Comparison of ENCODE assay signal across 14 mouse cellular contexts in the genomic region with DNA sequence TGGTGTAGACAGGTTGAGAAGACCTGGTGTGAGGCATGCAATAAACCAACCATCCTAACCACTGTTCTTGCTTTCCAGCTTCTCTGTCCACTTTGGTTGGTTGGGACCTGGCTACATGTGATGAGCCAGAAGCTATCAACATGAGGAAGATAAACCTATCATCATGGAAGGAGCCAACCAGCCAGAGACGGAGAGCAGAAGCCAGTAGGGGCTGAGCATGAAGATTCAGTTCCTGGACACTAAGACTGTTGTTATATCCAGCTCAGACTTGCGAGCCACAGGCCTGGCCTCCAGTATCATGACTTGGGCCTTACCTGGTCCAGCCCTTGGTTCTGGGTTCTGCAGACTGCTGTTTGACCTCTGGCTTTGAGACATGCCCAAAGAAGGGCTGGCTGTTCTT. TPM values are rescaled to one million over a fixed set of nuclear protein-coding genes. Genes with fewer than 3 reads are reported as not detected.
A peak's percentile ranks its signal among the peaks of the same experiment; 100 is the strongest.
DNase-seq lines count a peak whose midpoint lies in the region; ATAC-seq and TF ChIP-seq lines count a peak whose summit lies in the region.
"Had no signal": no experiment of that assay in that cellular context is flagged by ENCODE, and none has a peak within 500 bp of the region (broad histone marks: within the 10 kb centered on the region; RNA-seq: fewer than 3 reads in every experiment).

No protein-coding gene starts in this region.

- peak overlapping the region; percentile 89 for H3K4me2 ChIP-seq in kidney, embryonic 15.5 days

- peaks cover 91% of the 10 kb centered on the region for H3K4me1 ChIP-seq in kidney, embryonic 15.5 days
- H3K4me1 ChIP-seq in embryonic fibroblast, embryonic 13.5 days (ENCODE audit: control insufficient read depth, insufficient read depth, low read length): peaks cover 14% of the 10 kb centered on the region
- H3K4me1 ChIP-seq in forebrain, embryonic 10.5 days: peaks cover 49% of the 10 kb centered on the region

- ATAC-seq in kidney, embryonic 15.5 days (replicated peaks; ENCODE audit: low FRiP score): no peak
- ATAC-seq: activated CD4-positive, CD25-positive, alpha-beta regulatory T cell, adult 4 months had no signal

- H3K79me3 ChIP-seq in C2C12 (ENCODE audit: low read depth): peaks cover 46% of the 10 kb centered on the region

- intact Hi-C loops in gastrocnemius, adult 2 months (cut with DNase I): no loop called here
- intact Hi-C loops in gastrocnemius, postnatal 14 days (cut with DNase I; ENCODE audit: low total_unique reads): no loop called here

- peak overlapping the region; percentile 97 for H3K27ac ChIP-seq in gastrocnemius, adult 2 months
- H3K27ac ChIP-seq in kidney, embryonic 15.5 days: no peak overlapping the region
- peak overlapping the region; percentile 1; the same call in 1 of the 2 replicates for H3K27ac ChIP-seq in embryonic fibroblast, embryonic 13.5 days (ENCODE audit: insufficient read depth, low read length)
- no peak overlapping the region for H3K27ac ChIP-seq in forebrain, embryonic 10.5 days
- H3K27ac ChIP-seq: left cerebral cortex, adult 2 months had no signal

- TF ChIP-seq POLR2A in embryonic fibroblast, embryonic 13.5 days (IDR thresholded peaks at IDR 0.05; ENCODE audit: low read depth, low read length): 0 out of 2 replicates have a peak, but pooled peaks have one; percentile 17

- no peak for DNase-seq in gastrocnemius, adult 2 months
- DNase-seq in gastrocnemius, postnatal 14 days: no peak
- DNase-seq in kidney, adult 18-20 months: no peak
- no peak for DNase-seq in forebrain, embryonic 10.5 days (ENCODE audit: extremely low spot score, low spot score)
- no peak for DNase-seq in ovary, postnatal 36 days (ENCODE audit: low spot score)
- DNase-seq: cerebellum, adult 8-10 months; embryo, embryonic 11 days; thymus, postnatal 25 days had no signal

- no peaks in the 10 kb centered on the region for H3K27me3 ChIP-seq in kidney, embryonic 15.5 days
- H3K27me3 ChIP-seq in C2C12 (ENCODE audit: control insufficient read depth, insufficient read depth, insufficient read length): no peaks in the 10 kb centered on the region
- H3K27me3 ChIP-seq in forebrain, embryonic 10.5 days (ENCODE audit: poor library complexity, severe bottlenecking): peaks cover 77% of the 10 kb centered on the region

- no peak overlapping the region for H3K9ac ChIP-seq in kidney, embryonic 15.5 days

- WGBS in kidney, embryonic 15.5 days: 93% methylated on average over 2 of the region's 2 CpGs
- 91% methylated on average over 2 of the region's 2 CpGs for WGBS in forebrain, embryonic 10.5 days

- no peaks in the 10 kb centered on the region for H3K9me3 ChIP-seq in kidney, embryonic 15.5 days (replicated peaks)
- H3K9me3 ChIP-seq in forebrain, embryonic 10.5 days: no peaks in the 10 kb centered on the region

- H3K79me2 ChIP-seq in C2C12 (ENCODE audit: control insufficient read depth, insufficient read depth): peaks cover 68% of the 10 kb centered on the region

- TF ChIP-seq CTCF in gastrocnemius, adult 2 months (IDR thresholded peaks at IDR 0.05): no peak
- no peak for TF ChIP-seq CTCF in C2C12 (IDR thresholded peaks at IDR 0.05; ENCODE audit: control insufficient read depth, insufficient read depth, insufficient read length)
- no peak for TF ChIP-seq CTCF in embryonic fibroblast, embryonic 13.5 days (IDR thresholded peaks at IDR 0.05; ENCODE audit: borderline replicate concordance, insufficient read depth, low read length)

- peaks cover 25% of the 10 kb centered on the region for H3K36me3 ChIP-seq in kidney, embryonic 15.5 days
- peaks cover 40% of the 10 kb centered on the region for H3K36me3 ChIP-seq in C2C12 (ENCODE audit: control insufficient read depth, insufficient read depth)
- H3K36me3 ChIP-seq in forebrain, embryonic 10.5 days (replicated peaks): peaks cover 15% of the 10 kb centered on the region

- H3K4me3 ChIP-seq in gastrocnemius, adult 2 months: peak overlapping the region; percentile 96
- peak overlapping the region; percentile 79; the same call in 1 of the 2 replicates for H3K4me3 ChIP-seq in kidney, embryonic 15.5 days (replicated peaks)
- H3K4me3 ChIP-seq in C2C12 (ENCODE audit: insufficient read depth, poor library complexity, severe bottlenecking): peak overlapping the region; percentile 95
- H3K4me3 ChIP-seq in embryonic fibroblast, embryonic 13.5 days (ENCODE audit: insufficient read depth, low read length): peak overlapping the region; percentile 95
- H3K4me3 ChIP-seq in forebrain, embryonic 10.5 days: no peak overlapping the region
- H3K4me3 ChIP-seq: left cerebral cortex, adult 2 months had no signal

- H3ac ChIP-seq in C2C12 (ENCODE audit: control insufficient read depth, insufficient read length, low read depth): peak overlapping the region; percentile 16

TF ChIP-seq in C2C12, 6 proteins besides CTCF, POLR2A, EP300 and RAD21:
- TF ChIP-seq USF1 (IDR thresholded peaks at IDR 0.05; ENCODE audit: low read depth) (no peak), MAX (IDR thresholded peaks at IDR 0.05) (no peak), FOSL1 (IDR thresholded peaks at IDR 0.05; ENCODE audit: insufficient read depth, low read length, poor library complexity, severe bottlenecking) (no peak), CEBPB (IDR thresholded peaks at IDR 0.05; ENCODE audit: low read depth) (no peak), MYOG (IDR thresholded peaks at IDR 0.05; ENCODE audit: control insufficient read depth, extremely low read depth, insufficient read length) (no peak), MYOD1 (IDR thresholded peaks at IDR 0.05; ENCODE audit: control insufficient read depth, insufficient read length, low read depth) (no peak)
TF ChIP-seq in C2C12: peak in this region for 0.

RNA-seq across cellular contexts. Expression of a gene that starts 2.5 kb away (rescaled TPM):
- 100 to 1,000 TPM in 1 of 2 experiments, 10 to 100 TPM in 1; 78.0 to 140 TPM for total RNA-seq in gastrocnemius, adult 2 months (2021)
- 10 to 100 TPM; 25.4 to 39.5 TPM for total RNA-seq in gastrocnemius, postnatal 14 days (2021)
- polyA plus RNA-seq in kidney, embryonic 15.5 days (2015; fragmentation: Nextera tagmentation; extraction: Ambion mirVana): 79.5 and 86.2 TPM in 2 replicates
- 318 TPM for polyA plus RNA-seq in C2C12 (2012; fragmentation: generic; extraction: Trizol)
- 147 and 179 TPM in 2 replicates for polyA plus RNA-seq in embryonic fibroblast, embryonic 13.5 days (2011; ENCODE audit: insufficient read length, low read depth, missing spikeins)
- polyA plus RNA-seq in forebrain, embryonic 10.5 days (2016; fragmentation: Nextera tagmentation; extraction: Ambion mirVana): 20.2 and 21.4 TPM in 2 replicates

RNA-seq across cellular contexts. Expression of a gene that starts 10.8 kb away (rescaled TPM):
- total RNA-seq in gastrocnemius, adult 2 months (2021): 100 to 1,000 TPM; 184 to 604 TPM
- 100 to 1,000 TPM; 204 to 373 TPM for total RNA-seq in gastrocnemius, postnatal 14 days (2021)
- 36.1 and 56.2 TPM in 2 replicates for polyA plus RNA-seq in kidney, embryonic 15.5 days (2015; fragmentation: Nextera tagmentation; extraction: Ambion mirVana)
- polyA plus RNA-seq in C2C12 (2012; fragmentation: generic; extraction: Trizol): 44.6 TPM
- 1.1 and 1.5 TPM in 2 replicates for polyA plus RNA-seq in embryonic fibroblast, embryonic 13.5 days (2011; ENCODE audit: insufficient read length, low read depth, missing spikeins)
- 0.55 and 1.3 TPM in 2 replicates for polyA plus RNA-seq in forebrain, embryonic 10.5 days (2016; fragmentation: Nextera tagmentation; extraction: Ambion mirVana)
- polyA plus RNA-seq: activated CD4-positive, CD25-positive, alpha-beta regulatory T cell, adult 4 months; liver, adult 2 months had no signal

RNA-seq across cellular contexts. Expression of a gene that starts 48.5 kb away (rescaled TPM):
- 10 to 100 TPM; 18.9 to 25.0 TPM for total RNA-seq in gastrocnemius, adult 2 months (2021)
- 10 to 100 TPM; 40.6 to 53.4 TPM for total RNA-seq in gastrocnemius, postnatal 14 days (2021)
- 119 and 137 TPM in 2 replicates for polyA plus RNA-seq in kidney, embryonic 15.5 days (2015; fragmentation: Nextera tagmentation; extraction: Ambion mirVana)
- 427 TPM for polyA plus RNA-seq in C2C12 (2012; fragmentation: generic; extraction: Trizol)
- 453 and 629 TPM in 2 replicates for polyA plus RNA-seq in embryonic fibroblast, embryonic 13.5 days (2011; ENCODE audit: insufficient read length, low read depth, missing spikeins)
- 41.9 and 42.0 TPM in 2 replicates for polyA plus RNA-seq in forebrain, embryonic 10.5 days (2016; fragmentation: Nextera tagmentation; extraction: Ambion mirVana)

RNA-seq across cellular contexts. Expression of a gene that starts 50.0 kb away (rescaled TPM):
- not detected for total RNA-seq in gastrocnemius, adult 2 months (2021)
- total RNA-seq in gastrocnemius, postnatal 14 days (2021): under 1 TPM; 0.16 to 0.22 TPM
- 21.7 and 22.1 TPM in 2 replicates for polyA plus RNA-seq in kidney, embryonic 15.5 days (2015; fragmentation: Nextera tagmentation; extraction: Ambion mirVana)
- 0.48 TPM for polyA plus RNA-seq in C2C12 (2012; fragmentation: generic; extraction: Trizol)
- not detected in 2 replicates for polyA plus RNA-seq in embryonic fibroblast, embryonic 13.5 days (2011; ENCODE audit: insufficient read length, low read depth, missing spikeins)
- polyA plus RNA-seq in forebrain, embryonic 10.5 days (2016; fragmentation: Nextera tagmentation; extraction: Ambion mirVana): 3.1 and 3.7 TPM in 2 replicates

Comparison
In these comparisons a context has a peak if more than half of its experiments do, and no peak if none do; other contexts are left out.
1. H3K27ac ChIP-seq: peak in gastrocnemius, adult 2 months (single experiment) and embryonic fibroblast, embryonic 13.5 days (single experiment); none in kidney, embryonic 15.5 days (single experiment) and forebrain, embryonic 10.5 days (single experiment).
2. RNA of a gene that starts 10.8 kb away (polyA plus RNA-seq): 44.6 TPM in C2C12 (single experiment) and 36.1 to 56.2 TPM in kidney, embryonic 15.5 days; 1.1 to 1.5 TPM in embryonic fibroblast, embryonic 13.5 days and 0.55 to 1.3 TPM in forebrain, embryonic 10.5 days; every median in the first group is over 10 times any median in the second.